ENCODE assay signal across 8 mouse cellular contexts in the genomic region with DNA sequence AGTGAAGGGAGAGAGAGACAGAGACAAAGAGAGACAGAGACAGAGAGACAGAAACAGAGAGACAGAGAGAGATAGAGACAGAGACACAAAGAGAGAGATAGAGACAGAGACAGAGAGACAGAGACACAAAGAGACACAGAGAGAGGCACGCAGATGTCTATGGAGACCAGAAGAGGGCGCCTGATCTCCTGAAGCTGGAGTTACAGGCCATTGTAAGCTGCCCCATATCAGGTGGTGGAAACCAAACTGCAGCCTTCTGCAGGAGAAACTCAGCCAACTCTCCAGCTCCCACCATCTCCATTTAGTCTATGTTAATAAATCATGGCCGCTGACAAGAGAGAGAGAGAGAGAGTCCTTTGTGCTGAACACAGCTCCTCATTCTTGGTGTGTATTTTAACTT.
A peak's percentile ranks its signal among the peaks of the same experiment; 100 is the strongest.
DNase-seq lines count a peak whose midpoint lies in the region; ATAC-seq lines count a peak whose summit lies in the region.

No protein-coding gene starts in this region.

- no peak overlapping the region for H3K27ac ChIP-seq in neural tube, embryonic 11.5 days (ENCODE audit: low read depth, low read length)
- no peak overlapping the region for H3K27ac ChIP-seq in neural tube, embryonic 15.5 days (replicated peaks)
- no peak overlapping the region for H3K27ac ChIP-seq in embryonic facial prominence, embryonic 14.5 days (replicated peaks; ENCODE audit: low read depth, low read length)

- ATAC-seq in neural tube, embryonic 11.5 days (ENCODE audit: insufficient read depth, low FRiP score, low TSS enrichment): no peak
- no peak for ATAC-seq in neural tube, embryonic 15.5 days (ENCODE audit: low FRiP score)
- no peak for ATAC-seq in embryonic facial prominence, embryonic 14.5 days (ENCODE audit: low read depth)

- H3K9me3 ChIP-seq in neural tube, embryonic 11.5 days (ENCODE audit: control insufficient read depth, low read length): no peaks in the 10 kb centered on the region
- H3K9me3 ChIP-seq in neural tube, embryonic 15.5 days (replicated peaks): no peaks in the 10 kb centered on the region
- H3K9me3 ChIP-seq in embryonic facial prominence, embryonic 14.5 days (ENCODE audit: control insufficient read depth, low read length): no peaks in the 10 kb centered on the region

- no peak overlapping the region for H3K4me2 ChIP-seq in neural tube, embryonic 11.5 days (ENCODE audit: low read depth)
- no peak overlapping the region for H3K4me2 ChIP-seq in neural tube, embryonic 15.5 days
- H3K4me2 ChIP-seq in embryonic facial prominence, embryonic 14.5 days (ENCODE audit: low read depth, low read length): no peak overlapping the region

- no peaks in the 10 kb centered on the region for H3K36me3 ChIP-seq in neural tube, embryonic 11.5 days (ENCODE audit: control insufficient read depth, insufficient read depth, low read length)
- no peaks in the 10 kb centered on the region for H3K36me3 ChIP-seq in neural tube, embryonic 15.5 days
- no peaks in the 10 kb centered on the region for H3K36me3 ChIP-seq in embryonic facial prominence, embryonic 14.5 days (ENCODE audit: control insufficient read depth, insufficient read depth, low read length)

- no peak overlapping the region for H3K9ac ChIP-seq in neural tube, embryonic 11.5 days (ENCODE audit: low read length)
- H3K9ac ChIP-seq in neural tube, embryonic 15.5 days (replicated peaks): no peak overlapping the region
- no peak overlapping the region for H3K9ac ChIP-seq in embryonic facial prominence, embryonic 14.5 days (ENCODE audit: low read depth, low read length)

- 53% methylated on average over 3 of the region's 3 CpGs for WGBS in neural tube, embryonic 11.5 days
- 47% methylated on average over 3 of the region's 3 CpGs for WGBS in neural tube, embryonic 15.5 days
- 41% methylated on average over 3 of the region's 3 CpGs for WGBS in embryonic facial prominence, embryonic 14.5 days

- peak; percentile 62 for DNase-seq in embryo, embryonic 10 days (ENCODE audit: low spot score)
- no peak for DNase-seq in embryo, embryonic 9.5 days (ENCODE audit: extremely low spot score)
- peak; percentile 27 for DNase-seq in neural tube, embryonic 11.5 days (ENCODE audit: low spot score)
- peak; percentile 49 for DNase-seq in embryonic facial prominence, embryonic 14.5 days (ENCODE audit: low spot score)
- DNase-seq in lung, postnatal 36 days: peak; percentile 56
- DNase-seq in urinary bladder, postnatal 36 days (ENCODE audit: low spot score in 2 of 2): no peak
- DNase-seq in testis, postnatal 14 days (ENCODE audit: low spot score): no peak

- no peak overlapping the region for H3K4me3 ChIP-seq in neural tube, embryonic 11.5 days (ENCODE audit: low read depth, low read length)
- H3K4me3 ChIP-seq in neural tube, embryonic 15.5 days (replicated peaks): no peak overlapping the region
- no peak overlapping the region for H3K4me3 ChIP-seq in embryonic facial prominence, embryonic 14.5 days (ENCODE audit: low read depth, low read length)

- no peaks in the 10 kb centered on the region for H3K27me3 ChIP-seq in neural tube, embryonic 11.5 days (ENCODE audit: control insufficient read depth, insufficient read depth, low read length)
- H3K27me3 ChIP-seq in neural tube, embryonic 15.5 days (replicated peaks): no peaks in the 10 kb centered on the region
- H3K27me3 ChIP-seq in embryonic facial prominence, embryonic 14.5 days (replicated peaks; ENCODE audit: control insufficient read depth, insufficient read depth, low read length): no peaks in the 10 kb centered on the region

- no peaks in the 10 kb centered on the region for H3K4me1 ChIP-seq in neural tube, embryonic 11.5 days (ENCODE audit: control insufficient read depth, insufficient read depth, low read length)
- H3K4me1 ChIP-seq in neural tube, embryonic 15.5 days: peaks cover 3% of the 10 kb centered on the region; the same call in 1 of the 2 replicates
- no peaks in the 10 kb centered on the region for H3K4me1 ChIP-seq in embryonic facial prominence, embryonic 14.5 days (ENCODE audit: control insufficient read depth, insufficient read depth, low read length)

Comparison
In these comparisons a context has a peak if more than half of its experiments do, and no peak if none do; other contexts are left out.
1. DNase-seq: peak in embryo, embryonic 10 days (single experiment), neural tube, embryonic 11.5 days (single experiment), embryonic facial prominence, embryonic 14.5 days (single experiment) and lung, postnatal 36 days (single experiment); none in embryo, embryonic 9.5 days (single experiment), urinary bladder, postnatal 36 days (0 of 2) and testis, postnatal 14 days (single experiment).